Mouse (Mus musculus): ENCODE measurements at regions not wholly inside any gene's neighbourhood (a gene's known extent, or its start where the extent isn't known, plus 50 kb on each side); places are given as distances from the start of the nearest gene placed in this dataset.

- TF ChIP-seq USF1 (IDR thresholded peaks at IDR 0.05; ENCODE audit: low read depth, low read length) (no peak), MAX (IDR thresholded peaks at IDR 0.05; ENCODE audit: low read length) (no peak), ZKSCAN1 (IDR thresholded peaks at IDR 0.05; ENCODE audit: low read depth, low read length) (no peak), SIN3A (IDR thresholded peaks at IDR 0.05; ENCODE audit: low read length) (no peak), JUND (IDR thresholded peaks at IDR 0.05; ENCODE audit: low read depth, low read length) (no peak), KAT2A (conservative IDR thresholded peaks at IDR 0.05; ENCODE audit: low read depth, low read length) (no peak), ZMIZ1 (IDR thresholded peaks at IDR 0.05; ENCODE audit: low read depth, low read length) (no peak), POLR2A (IDR thresholded peaks at IDR 0.05; ENCODE audit: control insufficient read depth in 1 of 2, insufficient read depth in 1 of 2, low read depth in 1 of 2, low read length in 2 of 2, poor library complexity in 1 of 2) (no peak), CTCF (IDR thresholded peaks at IDR 0.05 in 2 of 3, conservative IDR thresholded peaks at IDR 0.05 in 1 of 3; ENCODE audit: control insufficient read depth in 1 of 3, insufficient read depth in 1 of 3, low read depth in 2 of 3, low read length in 3 of 3, poor library complexity in 1 of 3, severe bottlenecking in 1 of 3) (no peak), MYC (IDR thresholded peaks at IDR 0.05; ENCODE audit: low read depth, low read length) (no peak), TAL1 (IDR thresholded peaks at IDR 0.05; ENCODE audit: low read length) (no peak), RCOR1 (IDR thresholded peaks at IDR 0.05; ENCODE audit: low read depth, low read length) (no peak)
Observed at GRCm38 (mm10) chr13:39266024-39266423, 305.3 kb upstream of the Slc35b3 start.
